Mouse (Mus musculus) cerebellum, postnatal 25 days (tissue): ENCODE data around the gene Cfap36.

Experiments used
- DNase-seq, 2 experiments: peaks; one replicate each; pipeline ENCODE4 v3.0.0; 2021; ENCODE audit warnings: mixed read lengths in 2 of 2

Gene Cfap36

DNA sequence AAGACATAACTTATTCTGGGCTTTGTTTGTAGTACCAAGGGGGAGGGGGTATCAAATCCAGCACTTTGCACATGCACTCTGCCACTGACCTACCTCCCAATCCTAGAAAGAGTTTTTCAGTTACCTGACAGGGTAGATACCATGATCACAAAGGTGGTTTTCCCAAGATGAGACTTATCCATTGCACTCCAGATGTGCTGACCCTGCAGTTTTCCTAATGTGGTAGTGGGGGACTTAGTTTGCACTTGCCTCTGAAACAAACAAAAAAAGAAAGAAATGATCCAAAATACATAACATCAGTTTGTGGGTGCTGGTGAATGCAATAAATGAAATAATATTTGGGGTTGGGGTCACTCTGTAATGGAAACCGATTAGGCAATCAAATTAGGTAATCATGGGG is 67.9 kb downstream of the Cfap36 start:
- DNase-seq: no peak

DNA sequence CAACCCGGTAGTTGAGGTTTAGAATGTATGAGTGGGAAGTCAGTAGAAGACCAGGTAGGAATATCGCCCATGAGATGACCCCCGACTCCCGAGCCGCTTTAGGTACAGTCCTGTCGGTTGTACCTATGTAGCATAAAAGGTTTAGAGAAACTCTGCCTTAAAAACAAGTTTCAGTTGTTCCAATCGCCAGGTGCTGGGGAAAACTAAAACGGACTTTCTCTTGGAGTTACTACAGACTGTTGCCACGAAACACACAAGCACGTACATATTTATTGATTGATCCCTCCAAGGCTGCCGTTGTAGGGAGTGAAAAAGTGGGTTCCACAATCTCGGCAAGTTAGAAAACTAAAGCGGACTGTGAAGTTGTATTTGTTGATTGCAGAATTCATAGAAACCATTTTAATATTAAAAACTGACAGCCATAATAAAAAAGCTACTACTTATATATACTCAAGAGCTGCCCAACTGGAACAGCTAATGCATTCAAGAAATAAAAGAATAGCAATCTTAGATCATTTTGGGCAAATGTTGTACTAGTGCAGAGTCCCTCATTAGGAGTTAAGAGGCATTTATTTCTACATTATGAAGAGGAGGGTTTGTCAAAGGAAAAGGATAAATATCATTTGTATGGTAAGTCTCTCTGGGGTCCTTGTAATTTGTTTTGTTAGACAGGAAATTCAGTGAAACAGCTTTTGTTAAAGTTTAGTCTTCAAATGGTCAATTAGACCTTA is 73.3 kb downstream of the Cfap36 start:
- DNase-seq: no peak

GRCm38 (mm10) chr11:29173125-29173631 is 74.0 kb downstream of the Cfap36 start:
- peak in 1 of 2 experiments; percentile 64 for DNase-seq

- DNase-seq: peak; percentile 99
These were observed 74.6 kb downstream of the Cfap36 start, which contains the start of gene Ppp4r3b for GRCm38 (mm10) chr11:29172563-29173124. TSS of gene Ppp4r3b (plus strand) at chr11:29172890.

GRCm38 (mm10) chr11:29171959-29172391 is 75.2 kb downstream of the Cfap36 start:
- peak; percentile 68 to 76 for DNase-seq
